Mouse (Mus musculus) frontal cortex, postnatal 14 days (tissue): ENCODE measurements around the gene Gm8773.

Experiments
- DNase-seq, 2 experiments: peaks; one replicate each; pipeline ENCODE4 v3.0.0; 2022; ENCODE audit warnings: low spot score in 2 of 2

The Gm8773 gene

DNA sequence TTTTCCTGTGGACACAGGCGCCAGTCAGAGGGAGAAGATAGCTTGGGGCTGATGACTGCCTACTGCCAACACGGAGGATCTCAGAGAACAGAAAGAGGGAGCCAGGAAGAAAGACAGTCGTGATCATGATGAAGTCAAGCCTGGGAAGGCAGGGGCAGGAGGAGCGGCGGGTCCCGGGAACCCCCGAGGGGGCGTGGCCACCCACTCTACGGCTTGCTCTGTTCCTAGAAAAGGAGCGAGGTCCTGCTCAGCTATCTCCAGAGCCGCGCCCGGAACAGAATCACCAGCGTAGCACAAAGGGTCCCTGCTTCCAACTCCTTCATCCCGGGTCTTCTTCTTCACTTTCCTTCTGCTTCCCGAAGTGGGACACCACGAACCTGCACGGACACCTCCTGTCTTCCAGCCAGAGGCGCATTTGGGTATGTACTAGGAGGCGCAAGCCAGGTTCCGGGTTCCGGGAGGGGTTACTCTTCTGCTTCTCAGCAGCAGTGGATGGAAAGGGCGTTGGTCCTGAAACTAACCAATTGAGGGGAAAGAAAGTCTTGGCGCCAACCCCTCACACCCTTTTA is at the start of gene Gm8773:
Gm8773 (plus strand) TSS at position 51 of the 569 bp plus-strand sequence.
- peak in 1 of 2 experiments; percentile 9 for DNase-seq

DNA sequence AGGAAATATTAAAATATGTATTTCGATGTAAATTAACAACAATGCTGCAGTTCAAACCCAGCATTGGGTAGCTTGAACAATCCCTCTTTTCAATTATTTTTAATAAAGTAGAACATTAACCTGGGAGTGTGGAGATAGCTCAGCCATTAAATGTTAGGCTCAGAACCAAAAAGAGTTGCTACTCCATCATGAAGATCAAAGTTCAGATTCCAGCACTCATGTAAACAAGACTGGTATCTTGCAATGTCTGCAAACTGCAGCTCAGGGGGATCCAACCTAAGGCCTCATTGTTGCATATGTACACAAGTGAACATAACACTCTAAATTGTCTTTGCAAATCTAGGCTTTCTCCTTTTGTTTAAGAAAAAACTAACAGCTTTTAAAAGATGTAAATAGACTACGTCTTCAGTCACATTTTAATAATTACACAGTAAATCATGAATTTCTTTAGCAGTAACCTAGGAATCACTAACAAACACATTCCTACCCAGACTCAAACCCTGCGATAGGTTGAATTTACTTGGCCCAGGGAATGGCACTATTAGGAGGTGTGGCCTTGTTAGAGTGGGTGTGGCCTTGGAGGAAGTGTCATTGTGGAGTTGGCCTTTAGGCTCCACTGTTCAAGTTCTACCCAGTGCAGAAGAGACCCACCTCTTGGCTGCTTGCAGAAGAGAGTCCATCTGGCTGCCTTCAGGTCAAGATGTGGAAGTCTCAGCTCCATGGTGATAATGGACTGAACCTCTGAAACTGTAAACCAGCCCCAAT is 39.8 kb upstream of the Gm8773 start:
- no peak for DNase-seq

DNA sequence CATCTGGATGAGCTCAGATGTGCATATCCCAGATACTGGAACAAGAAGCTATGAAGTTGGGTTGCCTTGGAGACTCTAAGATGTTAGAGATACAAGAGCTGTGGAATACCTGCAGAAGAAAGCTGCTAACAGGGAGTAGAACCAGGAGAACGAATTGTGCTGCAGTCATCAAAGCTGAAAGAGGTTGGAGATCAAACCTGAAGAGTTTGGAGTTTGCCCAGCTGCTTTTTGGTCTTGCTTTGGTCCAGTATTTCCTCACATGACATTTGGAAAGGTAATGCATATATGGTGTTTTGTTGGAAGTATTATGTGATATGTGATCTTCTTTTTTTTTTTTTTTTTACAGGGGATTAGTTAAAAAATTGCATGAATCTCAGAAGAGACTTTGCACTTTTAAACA is 37.5 kb upstream of the Gm8773 start:
- no peak for DNase-seq

DNA sequence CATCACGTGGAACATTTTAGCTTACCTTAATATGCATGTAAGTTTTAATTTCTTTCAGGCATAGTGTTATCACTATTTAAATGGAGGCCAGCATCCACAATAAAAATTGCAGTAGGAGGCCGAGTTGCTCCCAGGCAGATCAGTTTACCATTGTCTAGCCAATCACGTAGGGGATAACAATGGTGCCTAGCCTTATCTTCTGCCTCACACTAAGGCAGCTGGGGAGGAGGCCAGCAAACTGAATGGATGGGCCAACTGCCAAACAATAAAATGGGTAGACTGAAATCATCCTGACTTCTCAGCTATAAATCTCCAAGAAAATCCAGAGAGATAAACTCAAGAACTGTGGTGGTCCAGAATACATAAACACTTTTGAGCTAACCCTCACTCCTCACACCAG is 33.8 kb upstream of the Gm8773 start:
- DNase-seq: no peak

DNA sequence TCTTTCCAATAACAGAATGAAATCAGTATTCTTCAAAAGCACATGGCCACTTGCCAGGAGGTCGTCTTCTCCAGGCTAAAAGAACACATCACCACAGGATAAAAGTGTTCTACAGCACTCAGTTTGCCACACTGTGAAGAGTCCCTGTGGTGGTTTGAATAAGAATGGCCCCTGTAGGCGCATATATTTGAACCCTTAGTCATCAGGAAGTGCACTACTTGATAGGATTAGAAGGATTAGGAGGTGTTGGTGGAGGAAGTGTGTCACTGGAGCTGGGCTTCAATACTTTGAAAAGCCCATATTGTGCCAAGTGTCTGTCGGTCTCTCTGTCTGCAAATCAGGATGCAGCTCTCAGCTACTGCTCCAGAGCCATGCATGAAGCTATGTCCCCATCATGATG is 33.2 kb upstream of the Gm8773 start:
- DNase-seq: no peak

DNA sequence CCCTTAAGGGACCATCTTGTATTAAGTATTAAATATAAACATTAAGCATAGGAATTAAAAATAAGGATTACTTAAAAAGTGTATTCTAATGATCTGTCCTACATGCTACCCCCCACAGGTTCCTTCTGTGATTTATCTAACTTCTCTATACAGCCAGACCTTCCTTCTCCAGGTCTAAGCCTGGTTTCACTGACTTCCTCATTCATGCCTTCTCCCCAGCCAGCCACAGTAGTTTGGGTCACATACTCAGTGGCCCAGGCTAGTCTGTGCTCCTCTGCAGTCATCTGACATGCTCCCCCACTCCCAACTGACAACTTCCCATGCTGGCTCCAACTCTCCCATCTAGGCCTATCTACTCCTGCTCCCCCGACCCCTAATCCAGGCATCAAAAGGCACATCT is 22.5 kb upstream of the Gm8773 start:
- no peak for DNase-seq

DNA sequence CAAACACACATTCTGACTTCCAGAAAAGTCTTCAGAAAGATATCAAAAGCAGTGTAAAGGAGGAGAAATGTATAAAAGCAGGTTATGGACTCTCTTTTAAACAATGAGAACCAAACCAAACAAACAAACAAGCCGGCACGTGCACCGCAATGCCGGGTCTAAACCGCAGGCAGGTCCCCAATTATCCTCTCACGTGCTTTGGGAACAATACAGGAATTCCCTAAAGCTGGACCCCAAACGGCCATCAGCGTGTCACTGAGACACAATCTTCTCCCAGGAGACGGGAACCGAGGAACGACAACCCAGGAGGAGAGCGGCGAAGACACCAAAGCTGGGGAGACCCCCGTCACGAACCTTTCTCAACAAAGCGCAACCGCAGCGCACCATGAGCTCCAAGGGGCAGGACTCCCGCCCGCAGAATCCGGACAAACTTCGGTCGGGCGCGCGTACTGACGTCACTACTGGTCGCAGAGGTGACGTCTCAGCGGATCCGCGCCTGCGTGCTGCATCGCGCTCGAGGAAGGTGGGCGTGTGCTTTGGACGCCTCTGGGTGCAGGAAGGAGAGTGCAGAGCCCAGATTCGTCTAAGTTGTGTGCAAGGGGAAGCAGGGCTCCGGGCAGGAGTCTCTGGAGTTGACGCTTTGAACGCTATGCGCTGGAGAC is 14.4 kb upstream of the Gm8773 start, which contains the start of gene Gtpbp10:
Gtpbp10 (minus strand) TSS at position 460 of the 662 bp plus-strand sequence.
- peak; percentile 86 to 90 for DNase-seq

DNA sequence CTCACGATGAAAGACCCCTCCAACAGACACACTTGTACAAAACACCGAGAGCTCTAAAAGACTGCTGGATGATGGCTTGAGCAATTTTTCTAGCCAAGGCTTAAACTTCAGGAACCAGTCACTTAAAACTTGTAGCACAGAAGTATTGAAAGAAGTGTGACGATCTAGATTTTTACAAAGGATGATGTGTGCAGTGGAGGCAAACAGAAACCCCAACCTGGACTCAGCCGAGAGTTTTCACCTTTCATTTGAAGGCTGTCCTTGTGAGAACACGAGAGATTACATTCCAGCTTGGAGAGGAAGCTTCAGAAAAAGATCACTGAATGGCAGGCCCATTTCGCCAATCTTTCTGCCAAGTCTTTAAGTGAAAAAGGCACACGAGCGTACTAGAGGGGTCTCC is 13.8 kb upstream of the Gm8773 start:
- no peak for DNase-seq

DNA sequence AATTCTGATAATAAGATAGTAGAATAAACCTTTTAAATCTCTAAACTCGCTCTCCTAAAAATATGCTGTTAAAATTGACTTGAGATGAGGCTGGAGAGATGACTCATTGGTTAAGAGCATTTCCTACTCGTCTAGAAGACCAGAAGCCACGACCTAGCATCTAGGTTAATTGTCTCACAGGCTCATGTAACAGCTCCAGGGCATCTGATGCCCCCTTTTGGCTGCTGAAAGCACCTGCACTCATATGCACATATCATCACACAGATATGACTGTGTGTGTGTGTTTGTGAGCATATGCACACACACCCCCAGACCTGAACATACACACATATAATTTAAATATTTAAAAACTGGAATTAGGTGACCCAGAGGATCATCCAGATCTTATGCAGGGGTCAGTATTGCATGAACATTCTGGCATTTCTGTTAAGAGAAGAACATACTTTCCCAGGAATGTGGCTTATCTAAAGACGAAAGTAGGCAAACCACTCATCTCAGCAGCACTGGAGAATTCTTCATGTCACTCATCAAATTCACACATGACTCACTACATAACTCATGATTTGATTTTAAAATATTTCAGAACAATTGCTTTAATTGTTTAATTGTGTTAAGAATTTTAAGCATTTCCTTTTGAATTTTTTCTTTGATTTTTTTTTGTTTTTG is 12.4 kb upstream of the Gm8773 start:
- DNase-seq: no peak

DNA sequence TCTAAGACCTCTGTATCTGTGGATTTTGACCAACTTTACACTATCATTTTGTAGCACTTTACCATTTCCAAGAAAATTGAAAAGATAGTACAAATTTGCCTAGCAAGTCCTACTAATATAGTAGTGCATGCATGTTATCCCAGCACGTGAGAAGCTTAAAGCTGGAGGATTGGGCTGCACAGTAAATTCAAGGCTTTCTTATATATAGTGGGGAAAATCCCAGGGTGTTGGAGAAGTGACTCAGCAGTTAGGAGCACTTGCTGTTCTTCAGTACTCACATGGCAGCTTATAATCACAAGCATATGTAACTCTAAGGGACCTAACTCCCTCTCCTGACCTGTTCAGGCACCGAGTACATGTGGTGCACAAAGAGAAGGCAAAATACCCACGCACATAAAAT is 11.2 kb upstream of the Gm8773 start:
- no peak for DNase-seq

DNA sequence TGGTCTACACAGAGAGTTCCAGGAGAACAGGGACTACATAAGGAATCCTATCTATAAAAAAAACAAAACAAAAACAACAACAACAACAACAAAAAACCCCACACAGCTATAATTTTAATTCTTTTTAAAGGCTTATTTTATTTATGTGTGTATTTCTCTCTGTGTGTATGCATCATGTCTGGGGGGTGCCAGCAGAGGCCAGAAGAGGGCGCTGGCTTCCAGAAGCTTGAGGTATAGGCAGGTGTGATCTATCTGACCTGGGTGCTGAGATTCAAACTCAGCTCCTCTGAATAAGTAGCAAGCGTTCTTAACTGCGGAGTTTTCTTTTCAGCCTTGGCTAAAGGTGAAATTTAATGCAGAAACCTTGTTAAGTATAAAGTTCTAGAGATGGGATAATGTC is 14.1 kb downstream of the Gm8773 start:
- no peak for DNase-seq

DNA sequence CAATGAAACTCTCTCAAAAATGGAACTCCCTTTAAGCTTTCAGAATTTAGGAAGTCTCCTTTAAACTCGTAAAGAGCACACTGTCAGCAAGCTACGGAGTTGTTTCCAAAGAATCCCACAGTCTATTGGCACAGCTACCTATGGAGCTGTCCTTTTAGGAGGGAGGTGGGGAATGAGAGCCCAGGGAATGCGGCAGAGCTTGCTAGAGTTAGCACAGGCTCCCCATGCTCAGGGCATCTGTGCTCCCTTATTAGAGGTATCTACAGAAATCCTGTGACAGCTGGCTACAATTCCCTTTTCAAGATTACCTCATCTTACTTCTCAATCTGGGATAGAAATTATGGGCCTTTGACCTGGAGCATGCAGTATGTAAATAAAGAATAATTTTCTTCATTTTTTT is 36.9 kb downstream of the Gm8773 start:
- no peak for DNase-seq

DNA sequence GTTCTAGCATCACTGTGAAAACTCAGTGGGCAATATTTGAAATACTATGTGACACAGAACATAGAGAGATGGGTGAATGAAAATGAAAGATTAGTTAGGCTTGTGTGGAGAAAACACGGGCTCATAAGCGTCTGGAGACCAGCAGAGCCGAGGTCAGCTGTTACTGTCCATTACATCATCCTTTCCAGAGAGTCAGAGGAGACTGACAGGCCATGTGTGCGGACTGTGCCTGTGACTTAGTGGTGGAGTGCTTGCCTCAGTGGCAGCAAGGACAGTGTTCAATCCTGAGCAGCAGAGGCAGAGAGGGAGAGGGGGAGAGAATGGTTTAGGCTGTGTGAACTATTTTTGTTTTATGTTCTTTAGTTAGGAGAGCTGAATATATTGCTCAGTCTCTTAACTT is 44.7 kb downstream of the Gm8773 start:
- DNase-seq: no peak

DNA sequence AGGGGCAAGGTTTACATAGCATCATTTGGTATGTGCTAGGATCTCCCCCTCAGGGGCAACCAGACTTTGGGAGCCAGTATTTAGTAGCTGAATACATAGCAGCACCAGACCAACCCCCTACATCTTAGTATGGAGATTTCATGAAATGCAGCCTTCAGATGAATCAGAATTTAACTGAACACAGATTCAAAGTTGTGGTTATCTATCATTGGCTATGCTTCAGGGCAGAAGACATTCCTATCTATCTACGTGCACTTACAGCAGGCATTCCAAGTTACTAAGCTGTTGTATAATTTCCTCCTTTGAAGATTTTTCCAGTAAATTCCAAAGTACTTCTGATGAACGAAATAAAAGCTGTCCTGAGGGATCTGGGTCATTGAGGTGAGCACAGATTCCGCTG is 51.9 kb downstream of the Gm8773 start:
- DNase-seq: no peak
